Mouse (Mus musculus) spleen, postnatal 4 days (tissue): ENCODE measurements around the gene Rab14.
A peak's percentile ranks its signal among the peaks of the same experiment; 100 is the strongest.

ENCODE experiments used
- DNase-seq, 2 experiments: peaks; one replicate each; pipeline ENCODE4 v3.0.0; 2022; ENCODE audit warnings: low spot score in 2 of 2

Rab14 gene

GRCm38 (mm10) chr2:35200898-35201668 lies at the start of gene Rab14:
Gene Rab14, minus strand, starts transcription at chr2:35201120.
- DNase-seq = peak; percentile 100

GRCm38 (mm10) chr2:35247763-35248162 lies 46.8 kb upstream of the Rab14 start:
- no peak for DNase-seq

GRCm38 (mm10) chr2:35244241-35244640 lies 43.3 kb upstream of the Rab14 start:
- no peak for DNase-seq

GRCm38 (mm10) chr2:35235021-35235420 lies 34.1 kb upstream of the Rab14 start:
- DNase-seq = no peak

GRCm38 (mm10) chr2:35233898-35234297 lies 33.0 kb upstream of the Rab14 start:
- no peak for DNase-seq

GRCm38 (mm10) chr2:35232595-35233445 lies 31.9 kb upstream of the Rab14 start:
- DNase-seq = no peak

GRCm38 (mm10) chr2:35231871-35232270 lies 31.0 kb upstream of the Rab14 start:
- DNase-seq = no peak

- DNase-seq = no peak
Measured at GRCm38 (mm10) chr2:35230215-35230614, 29.3 kb upstream of the Rab14 start.

GRCm38 (mm10) chr2:35228145-35228544 lies 27.2 kb upstream of the Rab14 start:
- DNase-seq = no peak

- no peak for DNase-seq
Measured at GRCm38 (mm10) chr2:35224285-35224684, 23.4 kb upstream of the Rab14 start.

GRCm38 (mm10) chr2:35222822-35223391 lies 22.0 kb upstream of the Rab14 start:
- no peak for DNase-seq

- no peak for DNase-seq
Measured at GRCm38 (mm10) chr2:35218736-35219135, 17.8 kb upstream of the Rab14 start.

GRCm38 (mm10) chr2:35216701-35217100 lies 15.8 kb upstream of the Rab14 start:
- no peak for DNase-seq

GRCm38 (mm10) chr2:35215363-35215762 lies 14.4 kb upstream of the Rab14 start:
- no peak for DNase-seq

- DNase-seq = peak; percentile 75 to 91
Measured at GRCm38 (mm10) chr2:35214881-35215358, 14.0 kb upstream of the Rab14 start.

GRCm38 (mm10) chr2:35213345-35213910 lies 12.5 kb upstream of the Rab14 start:
- DNase-seq = no peak

- DNase-seq = no peak
Measured at GRCm38 (mm10) chr2:35211681-35212080, 10.8 kb upstream of the Rab14 start.

GRCm38 (mm10) chr2:35208931-35209665 lies 8.2 kb upstream of the Rab14 start:
- DNase-seq = no peak

- DNase-seq = no peak
Measured at GRCm38 (mm10) chr2:35208054-35208453, 7.1 kb upstream of the Rab14 start.

- DNase-seq = no peak
Measured at GRCm38 (mm10) chr2:35206761-35207160, 5.8 kb upstream of the Rab14 start.

GRCm38 (mm10) chr2:35203729-35204128 lies 2.8 kb upstream of the Rab14 start:
- no peak for DNase-seq
